Mouse (Mus musculus) MEL (cell line): ENCODE results near the gene Grip1.

Experiments used
- CHD1 ChIP-seq: IDR thresholded peaks from 2 replicates; pipeline ENCODE4 v1.6.1; 2012; ENCODE audit warnings: low read depth, mild to moderate bottlenecking, inconsistent platforms, low read length, improper control_type of control experiment
- CHD2 ChIP-seq: IDR thresholded peaks from 2 replicates; pipeline ENCODE4 v1.6.1; 2011; ENCODE audit warnings: low read length, improper control_type of control experiment
- CTCF ChIP-seq, 3 experiments: IDR thresholded peaks in 2 of 3; conservative IDR thresholded peaks in 1 of 3; 2 replicates each; pipeline ENCODE4 v1.5.1; 2011 to 2012; ENCODE audit warnings: low read length in 3 of 3, low read depth in 2 of 3, mild to moderate bottlenecking in 2 of 3, improper control_type of control experiment in 1 of 3, inconsistent platforms in 1 of 3, mixed read lengths in 1 of 3, moderate library complexity in 1 of 3; ENCODE audit not compliant: control insufficient read depth in 1 of 3, insufficient read depth in 1 of 3, poor library complexity in 1 of 3, severe bottlenecking in 1 of 3
- GABPA ChIP-seq: IDR thresholded peaks from 2 replicates; pipeline ENCODE4 v1.6.1; 2012; ENCODE audit warnings: low read depth, mild to moderate bottlenecking, inconsistent platforms, low read length, improper control_type of control experiment, moderate library complexity
- GATA1 ChIP-seq: IDR thresholded peaks from 2 replicates; pipeline ENCODE4 v1.6.1; 2011; ENCODE audit warnings: low read depth, low read length, improper control_type of control experiment
- JUND ChIP-seq: IDR thresholded peaks from 2 replicates; pipeline ENCODE4 v1.6.1; 2011; ENCODE audit warnings: low read depth, mild to moderate bottlenecking, improper control_type of control experiment, low read length
- MAFK ChIP-seq: IDR thresholded peaks from 2 replicates; pipeline ENCODE4 v1.6.1; 2011; ENCODE audit warnings: low read depth, mild to moderate bottlenecking, low read length, improper control_type of control experiment, borderline replicate concordance
- MYC ChIP-seq: IDR thresholded peaks from 2 replicates; pipeline ENCODE4 v1.6.1; 2011; ENCODE audit warnings: low read depth, mild to moderate bottlenecking, low read length, improper control_type of control experiment, moderate library complexity
- POLR2A ChIP-seq, 2 experiments: IDR thresholded peaks; 2 replicates each; pipeline ENCODE4 v1.6.1; 2011 to 2012; ENCODE audit warnings: low read length in 2 of 2, mild to moderate bottlenecking in 2 of 2, control low read depth in 1 of 2, improper control_type of control experiment in 1 of 2, low read depth in 1 of 2, moderate library complexity in 1 of 2; ENCODE audit not compliant: control insufficient read depth in 1 of 2, insufficient read depth in 1 of 2, poor library complexity in 1 of 2
- POLR2AphosphoS2 ChIP-seq: IDR thresholded peaks from 2 replicates; pipeline ENCODE4 v1.6.1; 2011; ENCODE audit warnings: low read length, improper control_type of control experiment
- ZMIZ1 ChIP-seq: IDR thresholded peaks from 2 replicates; pipeline ENCODE4 v1.6.1; 2012; ENCODE audit warnings: low read depth, mild to moderate bottlenecking, inconsistent platforms, low read length, improper control_type of control experiment, moderate library complexity
- ZNF384 ChIP-seq: IDR thresholded peaks from 2 replicates; pipeline ENCODE4 v1.6.1; 2012; ENCODE audit warnings: low read depth, mild to moderate bottlenecking, inconsistent platforms, low read length, improper control_type of control experiment

GRCm38 (mm10) chr10:120015117-120015516, 561.5 kb downstream of the Grip1 start:
- TF ChIP-seq ZNF384 (no peak), POLR2A (IDR thresholded peaks at IDR 0.05; ENCODE audit: control insufficient read depth in 1 of 2, insufficient read depth in 1 of 2, low read depth in 1 of 2, low read length in 2 of 2, poor library complexity in 1 of 2) (no peak), CHD1 (no peak), GABPA (no peak), CHD2 (no peak), CTCF (IDR thresholded peaks at IDR 0.05 in 2 of 3, conservative IDR thresholded peaks at IDR 0.05 in 1 of 3; ENCODE audit: control insufficient read depth in 1 of 3, insufficient read depth in 1 of 3, low read depth in 2 of 3, low read length in 3 of 3, poor library complexity in 1 of 3, severe bottlenecking in 1 of 3) (no peak), MYC (no peak), JUND (no peak), GATA1 (no peak), ZMIZ1 (no peak), MAFK (no peak), POLR2AphosphoS2 (no peak)
